Mouse (Mus musculus): Measurements from ENCODE around the gene Ccdc97.

DNA sequence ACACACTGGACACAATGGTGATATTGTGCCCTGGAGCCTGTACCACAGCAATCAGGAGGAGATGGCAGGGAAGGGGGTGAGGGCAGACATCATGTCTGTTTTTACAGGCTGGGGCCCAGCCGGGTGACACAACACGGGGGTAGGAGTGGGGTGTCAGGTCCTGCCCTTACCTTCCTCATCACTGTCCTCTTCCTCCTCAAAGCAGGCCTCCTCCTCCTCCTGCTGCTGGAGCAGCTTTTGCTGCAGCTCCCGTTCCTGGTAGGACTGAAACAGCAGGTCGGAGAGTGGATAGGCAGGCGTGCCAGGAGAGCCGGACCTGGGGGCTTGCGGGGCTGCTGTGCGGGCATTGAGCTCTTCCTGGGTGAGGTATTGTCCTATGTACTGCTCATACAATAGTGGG, 4.3 kb downstream of the Ccdc97 start:
- TF ChIP-seq GATA1 (IDR thresholded peaks at IDR 0.05; ENCODE audit: low read length) (no peak), TAL1 (IDR thresholded peaks at IDR 0.05; ENCODE audit: low read length) (no peak)

Measured in erythroblast, embryonic 14.5 days (primary cell).